Mouse (Mus musculus) kidney, postnatal 0 days (tissue): ENCODE data around the gene Oas1d. TPM values are rescaled to one million over a fixed set of nuclear protein-coding genes. Genes with fewer than 3 reads are reported as not detected.

Experiments
- ATAC-seq: fragments of 200-750 bp; cut with Nextera tagmentation; replicated peaks from 2 replicates; pipeline ENCODE4 v1.8.0; 2017; ENCODE audit warnings: low read depth, moderate number of reproducible peaks, moderate TSS enrichment, moderate library complexity; ENCODE audit not compliant: low FRiP score
- DNase-seq: peaks from one replicate; pipeline ENCODE4 v3.0.0-alpha.2; 2016; ENCODE audit warnings: low spot score
- H3K27ac ChIP-seq: fragments of 300-500 bp; sonication (generic); 2 replicates; pipeline ENCODE4 v1.5.1; 2014; ENCODE audit warnings: mild to moderate bottlenecking
- H3K27me3 ChIP-seq: fragments of 300-500 bp; sonication (generic); 2 replicates; pipeline ENCODE4 v1.6.1; 2014; ENCODE audit warnings: low read length, mixed read lengths; ENCODE audit not compliant: insufficient read depth
- H3K36me3 ChIP-seq: fragments of 300-500 bp; sonication (generic); 2 replicates; pipeline ENCODE4 v1.6.1; 2014; ENCODE audit warnings: low read length, mixed read lengths; ENCODE audit not compliant: insufficient read depth
- H3K4me1 ChIP-seq: fragments of 300-500 bp; sonication (generic); replicated peaks from 2 replicates; pipeline ENCODE4 v1.6.1; 2014; ENCODE audit warnings: antibody characterized with exemption, low read length, mixed read lengths; ENCODE audit not compliant: insufficient read depth
- H3K4me2 ChIP-seq: fragments of 300-500 bp; sonication (generic); 2 replicates; pipeline ENCODE4 v1.6.1; 2014; ENCODE audit warnings: mild to moderate bottlenecking, low read length, moderate library complexity, mixed read lengths
- H3K4me3 ChIP-seq: fragments of 300-500 bp; sonication (generic); replicated peaks from 2 replicates; pipeline ENCODE4 v1.5.1; 2014; ENCODE audit warnings: low read depth, low read length
- H3K9ac ChIP-seq: fragments of 300-500 bp; sonication (generic); 2 replicates; pipeline ENCODE4 v1.6.1; 2014; ENCODE audit warnings: low read depth, low read length
- H3K9me3 ChIP-seq: fragments of 300-500 bp; sonication (generic); replicated peaks from 2 replicates; pipeline ENCODE4 v1.6.1; 2016; ENCODE audit warnings: low read length, inconsistent platforms, mixed read lengths
- CTCF ChIP-seq: IDR thresholded peaks from 2 replicates; pipeline ENCODE4 v1.5.1; 2016; ENCODE audit warnings: antibody characterized with exemption, low read depth, mild to moderate bottlenecking, moderate library complexity
- WGBS: fragments of 180-500 bp; shearing (Covaris S2); extraction: QIAGEN DNeasy Blood & Tissue Kit; methylation state at CpG from one replicate; pipeline ENCODE4 v1.1.7; 2014; 5-methylcytosine and 5-hydroxymethylcytosine counted together
- polyA plus RNA-seq: library from polyadenylated mRNA; unstranded; fragments of >200 nt; fragmentation: Nextera tagmentation; extraction: Ambion mirVana; gene quantifications from 2 replicates; pipeline ENCODE4 v1.2.1, GENCODE M21; 2015

Oas1d gene
- polyA plus RNA-seq, 1 experiment from 2014 or later: not detected

- no peak for ATAC-seq
- peak; percentile 4 for DNase-seq
- no peaks in the 10 kb centered on the region for H3K36me3 ChIP-seq
Observed at GRCm38 (mm10) chr5:120927036-120927435, 12.7 kb downstream of the Oas1d start.

GRCm38 (mm10) chr5:120933966-120934365 is 19.6 kb downstream of the Oas1d start:
- WGBS: 12% methylated on average over 5 of the region's 5 CpGs
- H3K9ac ChIP-seq: no peak overlapping the region

More at GRCm38 (mm10) chr5:120927036-120927435, 12.7 kb downstream of the Oas1d start:
- peak; percentile 55 for TF ChIP-seq CTCF
- Histone ChIP-seq H3K4me1 (no peaks in the 10 kb centered on the region), H3K4me3 (no peak overlapping the region), H3K9me3 (no peaks in the 10 kb centered on the region), H3K27me3 (no peaks in the 10 kb centered on the region), H3K27ac (no peak overlapping the region), H3K4me2 (no peak overlapping the region), H3K9ac (no peak overlapping the region)
- 0% methylated on average over 1 of the region's 1 CpGs for WGBS

DNA sequence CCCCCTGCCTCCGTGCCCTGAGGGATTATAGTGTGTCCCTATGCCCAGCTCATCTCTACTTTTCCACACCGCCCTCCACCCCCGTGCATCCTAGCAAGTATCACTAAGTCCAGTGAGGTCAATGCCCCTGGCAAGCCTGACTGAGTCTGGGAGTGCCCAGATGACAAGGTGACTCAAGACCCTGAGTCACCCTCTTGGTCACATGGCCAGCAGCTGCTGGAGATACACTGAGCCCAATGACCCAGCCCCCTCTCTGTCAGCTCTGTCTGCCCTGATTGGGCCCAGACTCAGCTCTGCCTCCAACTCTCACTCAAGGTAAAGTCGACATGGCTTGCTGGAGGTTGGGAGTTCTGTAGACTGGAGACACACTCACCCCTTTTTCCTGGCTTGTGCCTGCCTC is 23.5 kb downstream of the Oas1d start:
- 63% methylated on average over 4 of the region's 4 CpGs for WGBS
- Histone ChIP-seq H3K27ac (no peak overlapping the region), H3K27me3 (no peaks in the 10 kb centered on the region), H3K4me3 (no peak overlapping the region), H3K4me1 (no peaks in the 10 kb centered on the region), H3K9ac (no peak overlapping the region), H3K4me2 (no peak overlapping the region), H3K9me3 (no peaks in the 10 kb centered on the region), H3K36me3 (no peaks in the 10 kb centered on the region)
- ATAC-seq (peak; percentile 72; the same call in 1 of the 2 replicates), DNase-seq (no peak)
- no peak for TF ChIP-seq CTCF

More at GRCm38 (mm10) chr5:120933966-120934365, 19.6 kb downstream of the Oas1d start:
- no peak overlapping the region for H3K4me3 ChIP-seq
- no peak overlapping the region for H3K27ac ChIP-seq
- no peaks in the 10 kb centered on the region for H3K27me3 ChIP-seq
- H3K4me1 ChIP-seq: no peaks in the 10 kb centered on the region
- H3K4me2 ChIP-seq: no peak overlapping the region
- no peaks in the 10 kb centered on the region for H3K36me3 ChIP-seq
- TF ChIP-seq CTCF: no peak
- ATAC-seq: no peak
- H3K9me3 ChIP-seq: no peaks in the 10 kb centered on the region
- DNase-seq: no peak

DNA sequence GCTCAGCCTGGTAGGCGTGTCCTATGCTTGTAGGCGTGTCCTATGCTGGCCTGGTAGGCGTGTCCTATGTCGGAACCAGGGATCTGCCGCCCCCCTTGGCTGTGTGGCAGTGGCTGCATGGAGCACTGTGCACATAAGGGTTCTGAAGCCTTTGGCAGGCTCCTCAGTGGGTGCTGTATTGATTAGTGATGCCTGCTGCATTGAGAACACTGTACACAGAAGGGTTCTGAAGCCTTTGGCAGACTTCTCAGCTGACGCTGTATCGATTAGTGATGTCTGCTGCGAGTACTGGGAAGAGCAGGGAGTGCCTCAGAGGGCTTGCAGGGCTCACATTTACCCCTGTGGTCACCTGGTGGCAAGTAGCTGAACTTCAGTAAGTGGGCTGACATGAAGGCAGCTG is 24.2 kb downstream of the Oas1d start:
- Histone ChIP-seq H3K9ac (no peak overlapping the region), H3K27ac (no peak overlapping the region), H3K36me3 (no peaks in the 10 kb centered on the region), H3K9me3 (no peaks in the 10 kb centered on the region), H3K4me1 (no peaks in the 10 kb centered on the region), H3K27me3 (no peaks in the 10 kb centered on the region), H3K4me2 (no peak overlapping the region), H3K4me3 (no peak overlapping the region)
- no peak for TF ChIP-seq CTCF
- 43% methylated on average over 8 of the region's 8 CpGs for WGBS
- ATAC-seq (no peak), DNase-seq (peak; percentile 4)

- TF ChIP-seq CTCF: no peak
- no peaks in the 10 kb centered on the region for H3K36me3 ChIP-seq
- WGBS: 67% methylated on average over 10 of the region's 10 CpGs
Observed at GRCm38 (mm10) chr5:120942076-120942475, 27.7 kb downstream of the Oas1d start.

DNA sequence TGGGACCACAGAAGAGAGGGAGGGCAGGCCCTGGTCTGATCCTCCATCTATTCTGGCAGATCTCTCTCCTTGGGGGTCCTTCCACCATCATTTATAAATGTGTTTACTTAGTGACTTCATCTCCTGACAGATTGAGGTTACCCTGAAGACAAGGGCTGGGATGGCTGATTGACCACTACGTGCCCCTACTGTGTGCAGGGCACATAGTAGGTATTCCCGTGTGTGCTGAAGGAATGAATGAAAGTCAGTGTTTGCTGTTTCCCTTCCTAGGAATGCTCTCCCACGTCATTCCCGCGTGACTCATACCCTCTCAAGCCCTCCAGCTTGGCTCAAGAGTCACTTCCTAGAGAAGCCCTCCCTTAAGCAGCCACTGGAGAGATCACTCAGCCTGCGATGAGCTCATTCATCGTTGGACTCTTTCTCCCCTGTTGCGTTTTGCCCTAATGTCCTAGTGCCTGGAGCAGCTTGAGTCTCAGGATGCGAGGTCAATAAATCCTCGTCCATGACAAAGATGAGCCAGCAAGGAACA is 38.0 kb downstream of the Oas1d start:
- Histone ChIP-seq H3K4me3 (no peak overlapping the region), H3K4me2 (no peak overlapping the region), H3K9me3 (no peaks in the 10 kb centered on the region), H3K27ac (no peak overlapping the region), H3K27me3 (no peaks in the 10 kb centered on the region), H3K36me3 (no peaks in the 10 kb centered on the region), H3K4me1 (no peaks in the 10 kb centered on the region), H3K9ac (no peak overlapping the region)
- ATAC-seq (no peak), DNase-seq (no peak)
- WGBS: 69% methylated on average over 10 of the region's 10 CpGs
- TF ChIP-seq CTCF: no peak

More at GRCm38 (mm10) chr5:120942076-120942475, 27.7 kb downstream of the Oas1d start:
- no peak overlapping the region for H3K4me2 ChIP-seq
- no peak overlapping the region for H3K4me3 ChIP-seq
- no peak overlapping the region for H3K9ac ChIP-seq
- DNase-seq (no peak), ATAC-seq (no peak)
- no peaks in the 10 kb centered on the region for H3K9me3 ChIP-seq
- H3K27me3 ChIP-seq: no peaks in the 10 kb centered on the region
- H3K27ac ChIP-seq: no peak overlapping the region
- H3K4me1 ChIP-seq: no peaks in the 10 kb centered on the region

DNA sequence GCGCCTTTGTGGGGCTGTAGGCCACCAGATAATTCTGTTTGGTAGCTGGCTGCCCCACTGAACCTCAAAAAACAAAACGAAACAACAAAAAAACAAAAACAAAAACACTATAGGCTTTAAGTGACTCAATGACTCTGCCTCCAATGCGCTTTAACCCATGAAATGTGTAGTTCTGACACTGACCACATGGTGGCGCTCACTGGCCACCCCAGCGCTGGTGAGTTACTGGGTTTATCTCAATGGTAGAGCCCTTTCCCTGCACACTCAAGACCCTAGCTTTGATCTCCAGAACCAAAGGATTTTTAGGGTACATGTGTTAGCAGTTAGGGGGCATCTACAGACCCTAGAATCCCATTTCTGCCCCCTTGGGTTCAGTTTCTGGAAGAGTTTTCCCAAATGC is 39.6 kb downstream of the Oas1d start:
- TF ChIP-seq CTCF: peak; percentile 80
- Histone ChIP-seq H3K9ac (no peak overlapping the region), H3K4me3 (no peak overlapping the region), H3K4me1 (no peaks in the 10 kb centered on the region), H3K36me3 (no peaks in the 10 kb centered on the region), H3K4me2 (no peak overlapping the region), H3K27ac (no peak overlapping the region), H3K27me3 (no peaks in the 10 kb centered on the region), H3K9me3 (no peaks in the 10 kb centered on the region)
- peak; percentile 10 for DNase-seq
- WGBS: 23% methylated on average over 5 of the region's 5 CpGs
- ATAC-seq: no peak
